Mouse (Mus musculus) forebrain, embryonic 13.5 days (tissue): ENCODE results near the gene Mageb18. TPM values are rescaled to one million over a fixed set of nuclear protein-coding genes. Genes with fewer than 3 reads are reported as not detected.
"Not testable (repeated sequence)": the region's sequence is repeated elsewhere in the genome, so short reads cannot be mapped to it uniquely, and the experiment has no call there.

Source experiments
- ATAC-seq: fragments of 200-750 bp; cut with Nextera tagmentation; 2 replicates; pipeline ENCODE4 v1.8.0; 2017
- H3K27ac ChIP-seq: fragments of 300-500 bp; sonication (generic); 2 replicates; pipeline ENCODE4 v1.5.1; 2015; ENCODE audit warnings: inconsistent platforms, mild to moderate bottlenecking, moderate library complexity
- H3K27me3 ChIP-seq: fragments of 300-500 bp; sonication (generic); 2 replicates; pipeline ENCODE4 v1.6.1; 2015; ENCODE audit warnings: mild to moderate bottlenecking, inconsistent platforms
- H3K36me3 ChIP-seq: fragments of 300-500 bp; sonication (generic); 2 replicates; pipeline ENCODE4 v1.6.1; 2015; ENCODE audit warnings: mild to moderate bottlenecking, inconsistent platforms; ENCODE audit not compliant: poor library complexity, severe bottlenecking
- H3K4me1 ChIP-seq: fragments of 300-500 bp; sonication (generic); 2 replicates; pipeline ENCODE4 v1.6.1; 2015; ENCODE audit warnings: inconsistent platforms
- H3K4me2 ChIP-seq: fragments of 300-500 bp; sonication (generic); 2 replicates; pipeline ENCODE4 v1.6.1; 2015; ENCODE audit warnings: inconsistent platforms, mild to moderate bottlenecking, moderate library complexity
- H3K4me3 ChIP-seq: fragments of 300-500 bp; sonication (generic); 2 replicates; pipeline ENCODE4 v1.5.1; 2015; ENCODE audit warnings: mild to moderate bottlenecking, inconsistent platforms
- H3K9ac ChIP-seq: fragments of 300-500 bp; sonication (generic); 2 replicates; pipeline ENCODE4 v1.6.1; 2015; ENCODE audit warnings: mild to moderate bottlenecking, inconsistent platforms
- H3K9me3 ChIP-seq: fragments of 300-500 bp; sonication (generic); replicated peaks from 2 replicates; pipeline ENCODE4 v1.6.1; 2016; ENCODE audit warnings: inconsistent platforms
- WGBS: fragments of 180-500 bp; shearing (Covaris S2); methylation state at CpG from one replicate; pipeline ENCODE4 v1.1.7; 2015; 5-methylcytosine and 5-hydroxymethylcytosine counted together
- polyA plus RNA-seq: library from polyadenylated mRNA; unstranded; fragments of >200 nt; fragmentation: Nextera tagmentation; extraction: Ambion mirVana; gene quantifications from 2 replicates; pipeline ENCODE4 v1.2.1, GENCODE M21; 2015

The Mageb18 gene
- not detected in 2 replicates for polyA plus RNA-seq

DNA sequence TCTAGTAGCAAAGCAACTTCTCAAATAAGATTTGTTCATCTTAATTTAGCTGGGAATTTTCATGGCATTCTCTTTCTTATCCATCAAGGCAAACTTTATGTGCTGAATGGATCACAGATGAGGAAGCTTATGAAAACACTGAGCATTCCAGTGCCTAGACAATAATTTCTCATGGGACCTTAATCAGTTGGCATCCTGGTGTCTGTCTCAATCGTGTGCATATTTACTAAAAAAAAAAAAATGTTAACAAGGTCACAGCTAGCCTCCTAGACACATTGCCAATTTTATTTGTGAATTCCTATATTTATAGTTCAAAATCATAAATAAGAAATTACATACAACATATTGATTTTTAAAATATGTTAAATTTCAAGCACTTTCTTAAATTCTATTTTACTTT, at the start of gene Mageb18:
Gene Mageb18, minus strand, starts transcription at position 101 of the 400 bp plus-strand sequence.
- ATAC-seq: no peak
- 76% methylated on average over 1 of the region's 1 CpGs for WGBS
- Histone ChIP-seq H3K27me3 (no peaks in the 10 kb centered on the region), H3K9ac (no peak within 1 kb of the TSS), H3K36me3 (no peaks in the 10 kb centered on the region), H3K27ac (no peak within 1 kb of the TSS), H3K4me2 (no peak within 1 kb of the TSS), H3K9me3 (no peaks in the 10 kb centered on the region), H3K4me3 (no peak within 1 kb of the TSS), H3K4me1 (no peaks in the 10 kb centered on the region)

- Histone ChIP-seq H3K36me3 (no peaks in the 10 kb centered on the region), H3K27ac (no peak overlapping the region), H3K4me1 (no peaks in the 10 kb centered on the region), H3K27me3 (no peaks in the 10 kb centered on the region), H3K9me3 (no peaks in the 10 kb centered on the region), H3K9ac (no peak overlapping the region), H3K4me2 (no peak overlapping the region), H3K4me3 (no peak overlapping the region)
- no peak for ATAC-seq
- 85% methylated on average over 3 of the region's 3 CpGs for WGBS
These were observed 13.4 kb upstream of the Mageb18 start for GRCm38 (mm10) chrX:92612788-92613187.

- Histone ChIP-seq H3K9me3 (no peaks in the 10 kb centered on the region), H3K36me3 (no peaks in the 10 kb centered on the region), H3K27me3 (no peaks in the 10 kb centered on the region), H3K4me3 (no peak overlapping the region), H3K4me1 (no peaks in the 10 kb centered on the region), H3K27ac (no peak overlapping the region), H3K9ac (no peak overlapping the region), H3K4me2 (no peak overlapping the region)
- 77% methylated on average over 3 of the region's 3 CpGs for WGBS
- ATAC-seq: no peak
These were observed 11.1 kb upstream of the Mageb18 start for GRCm38 (mm10) chrX:92610466-92610865.

DNA sequence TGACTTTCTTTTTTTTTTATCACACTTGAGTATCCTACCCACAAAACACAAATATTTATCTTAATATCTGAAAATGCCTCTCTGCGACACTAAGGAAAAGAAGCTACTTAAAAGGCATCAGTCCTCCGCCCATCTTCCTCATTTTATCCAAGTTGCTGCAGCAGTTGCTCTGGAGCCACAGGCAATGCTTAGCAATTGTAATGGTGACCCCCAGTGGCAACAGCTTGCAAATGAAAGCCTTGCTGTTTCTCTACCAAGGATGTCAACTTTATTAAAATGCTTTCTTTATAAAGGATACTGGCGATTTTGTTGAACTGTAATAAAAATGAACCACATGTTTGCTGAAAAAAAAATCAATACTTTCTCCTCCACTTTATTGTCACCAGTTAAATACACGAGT, 2.0 kb downstream of the Mageb18 start:
- no peak overlapping the region for H3K27ac ChIP-seq
- ATAC-seq: no peak
- H3K4me3 ChIP-seq: no peak overlapping the region
- no peak overlapping the region for H3K4me2 ChIP-seq
- H3K4me1 ChIP-seq: no peaks in the 10 kb centered on the region
- no peak overlapping the region for H3K9ac ChIP-seq
- WGBS: 35% methylated on average over 4 of the region's 4 CpGs
- H3K36me3 ChIP-seq: no peaks in the 10 kb centered on the region
- H3K9me3 ChIP-seq: no peaks in the 10 kb centered on the region
- no peaks in the 10 kb centered on the region for H3K27me3 ChIP-seq

DNA sequence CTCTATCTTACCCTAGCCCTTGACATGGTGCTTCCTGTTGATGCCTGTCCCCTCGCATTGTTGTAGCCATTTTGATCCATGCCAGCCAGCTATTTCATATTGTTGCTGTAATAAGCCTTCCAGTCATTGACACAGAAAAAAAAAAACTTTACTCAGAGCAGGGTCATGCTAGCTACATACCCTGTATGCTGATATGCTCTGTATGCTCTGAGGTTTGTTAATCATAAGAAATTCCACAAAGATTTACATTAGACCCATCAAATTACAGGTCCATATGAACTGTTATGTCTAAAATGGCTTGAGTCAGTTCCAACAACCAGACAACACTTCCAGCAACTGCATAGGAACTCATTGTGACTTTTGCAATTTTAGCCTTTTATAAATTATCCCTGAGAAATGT, 71.5 kb downstream of the Mageb18 start:
- Histone ChIP-seq H3K4me3 (no peak overlapping the region), H3K9ac (no peak overlapping the region), H3K4me2 (no peak overlapping the region), H3K9me3 (no peaks in the 10 kb centered on the region; the same call in 1 of the 2 replicates), H3K36me3 (no peaks in the 10 kb centered on the region), H3K27ac (no peak overlapping the region), H3K4me1 (no peaks in the 10 kb centered on the region), H3K27me3 (no peaks in the 10 kb centered on the region)
- WGBS: 81% methylated on average over 1 of the region's 1 CpGs
- ATAC-seq: no peak

GRCm38 (mm10) chrX:92498254-92498653, 101.1 kb downstream of the Mageb18 start:
- Histone ChIP-seq H3K27me3 (no peaks in the 10 kb centered on the region), H3K4me1 (no peaks in the 10 kb centered on the region), H3K4me3 (no peak overlapping the region), H3K4me2 (no peak overlapping the region), H3K27ac (no peak overlapping the region), H3K9ac (no peak overlapping the region), H3K36me3 (no peaks in the 10 kb centered on the region), H3K9me3 (no peaks in the 10 kb centered on the region)
- WGBS: 47% methylated on average over 1 of the region's 1 CpGs
- no peak for ATAC-seq

DNA sequence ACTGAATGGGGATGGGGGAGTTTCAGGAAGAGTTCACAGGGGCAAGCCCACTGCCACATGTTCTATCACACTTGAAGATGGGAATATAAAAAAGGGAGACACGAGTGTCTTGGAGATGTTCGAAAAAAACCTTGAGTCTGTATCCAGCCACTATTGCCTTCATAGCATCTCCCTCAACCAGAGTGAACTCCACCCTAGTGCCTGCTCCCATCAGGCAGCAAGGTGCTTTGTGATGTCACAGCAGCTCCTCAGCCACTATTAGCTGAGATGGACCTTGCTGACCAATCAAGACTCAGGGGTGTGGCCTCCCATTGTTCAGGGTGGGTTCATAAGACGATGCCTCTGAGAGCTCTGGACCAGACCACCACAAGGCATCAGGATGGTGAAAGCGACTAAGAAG, 109.7 kb downstream of the Mageb18 start, which contains the start of gene Gm5941:
Gene Gm5941, plus strand, starts transcription at position 301 of the 400 bp plus-strand sequence.
- H3K4me2 ChIP-seq, H3K27ac ChIP-seq, ATAC-seq, H3K36me3 ChIP-seq, H3K9ac ChIP-seq, H3K4me3 ChIP-seq, H3K4me1 ChIP-seq, H3K27me3 ChIP-seq, H3K9me3 ChIP-seq: not testable (repeated sequence)
- WGBS: 94% methylated on average over 4 of the region's 4 CpGs

GRCm38 (mm10) chrX:92464773-92465172, 134.6 kb downstream of the Mageb18 start:
- Histone ChIP-seq H3K36me3 (no peaks in the 10 kb centered on the region), H3K4me3 (no peak overlapping the region), H3K9ac (no peak overlapping the region), H3K27ac (no peak overlapping the region), H3K27me3 (no peaks in the 10 kb centered on the region), H3K9me3 (no peaks in the 10 kb centered on the region), H3K4me2 (no peak overlapping the region), H3K4me1 (no peaks in the 10 kb centered on the region)
- no peak for ATAC-seq
- WGBS: 58% methylated on average over 4 of the region's 4 CpGs

DNA sequence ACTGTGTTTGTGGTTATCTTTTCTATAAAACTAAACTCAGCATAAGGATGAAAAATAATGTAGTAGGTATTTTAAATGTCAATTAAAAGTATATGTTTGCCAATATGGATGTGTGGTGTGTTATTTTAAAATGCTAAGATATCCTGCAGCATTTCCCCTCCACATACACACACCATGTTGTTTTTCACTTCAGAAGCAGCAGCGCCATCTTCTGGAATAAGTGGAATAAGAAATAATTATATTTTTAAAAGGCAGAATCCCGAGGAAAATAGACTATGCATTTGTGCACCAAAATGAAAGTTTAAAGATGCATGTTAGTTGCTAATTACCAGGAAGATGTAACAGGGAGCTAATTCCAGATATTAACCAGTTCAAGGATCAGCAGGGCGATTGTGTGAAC, 138.9 kb downstream of the Mageb18 start:
- H3K36me3 ChIP-seq: no peaks in the 10 kb centered on the region
- 36% methylated on average over 3 of the region's 3 CpGs for WGBS
- no peak overlapping the region for H3K27ac ChIP-seq
- no peak overlapping the region for H3K9ac ChIP-seq
- no peak for ATAC-seq
- no peak overlapping the region for H3K4me2 ChIP-seq
- no peaks in the 10 kb centered on the region for H3K9me3 ChIP-seq
- H3K4me3 ChIP-seq: no peak overlapping the region
- H3K4me1 ChIP-seq: no peaks in the 10 kb centered on the region
- no peaks in the 10 kb centered on the region for H3K27me3 ChIP-seq

DNA sequence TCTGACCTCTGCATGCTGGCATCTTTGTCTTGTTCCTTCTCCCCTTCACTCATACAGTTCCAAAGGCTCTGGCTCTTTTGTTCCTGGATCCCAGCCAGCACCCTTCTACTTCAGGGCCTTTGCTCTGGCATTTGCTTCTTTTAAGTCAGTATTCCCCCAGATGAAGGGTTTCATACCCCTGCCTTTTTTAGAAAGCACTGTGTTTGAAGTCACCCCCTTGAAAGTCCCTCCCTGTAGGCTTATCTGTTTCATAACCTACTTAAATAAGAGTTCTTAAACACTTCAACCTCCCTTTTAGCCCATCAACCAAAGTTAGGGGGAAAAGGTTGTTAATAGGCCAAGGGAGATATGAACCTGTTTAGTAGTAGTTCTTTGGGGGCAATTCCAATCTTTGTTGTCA, 212.0 kb downstream of the Mageb18 start:
- Histone ChIP-seq H3K27me3 (no peaks in the 10 kb centered on the region), H3K4me3 (no peak overlapping the region), H3K9ac (no peak overlapping the region), H3K4me2 (no peak overlapping the region), H3K9me3 (no peaks in the 10 kb centered on the region), H3K4me1 (no peaks in the 10 kb centered on the region), H3K27ac (no peak overlapping the region), H3K36me3 (no peaks in the 10 kb centered on the region)
- no peak for ATAC-seq

- Histone ChIP-seq H3K27me3 (no peaks in the 10 kb centered on the region), H3K4me3 (no peak overlapping the region), H3K36me3 (no peaks in the 10 kb centered on the region), H3K9me3 (no peaks in the 10 kb centered on the region), H3K4me2 (no peak overlapping the region), H3K4me1 (no peaks in the 10 kb centered on the region), H3K9ac (no peak overlapping the region), H3K27ac (no peak overlapping the region)
- no peak for ATAC-seq
- 17% methylated on average over 5 of the region's 5 CpGs for WGBS
These were observed 256.4 kb downstream of the Mageb18 start for GRCm38 (mm10) chrX:92342924-92343323.

DNA sequence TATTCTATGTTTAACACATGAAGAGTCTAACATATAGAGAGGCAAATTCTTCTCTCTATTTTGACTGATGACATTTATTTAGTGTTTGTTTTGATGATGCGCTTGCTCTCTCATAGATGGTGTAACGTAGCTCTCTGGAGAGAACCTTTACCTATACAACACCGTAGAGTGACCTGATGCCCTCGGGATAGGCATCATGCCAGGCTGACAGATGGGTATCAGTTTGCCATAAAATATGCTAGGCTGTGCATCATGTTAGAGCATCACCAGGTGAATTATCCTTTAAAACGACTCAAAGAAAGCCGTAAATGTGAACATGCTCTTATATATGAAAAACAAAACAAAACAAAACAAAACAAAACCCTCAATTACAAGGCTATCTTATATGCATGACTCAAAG, 258.5 kb downstream of the Mageb18 start:
- ATAC-seq: no peak
- Histone ChIP-seq H3K27ac (no peak overlapping the region), H3K36me3 (no peaks in the 10 kb centered on the region), H3K27me3 (no peaks in the 10 kb centered on the region), H3K9me3 (no peaks in the 10 kb centered on the region), H3K9ac (no peak overlapping the region), H3K4me2 (no peak overlapping the region), H3K4me1 (no peaks in the 10 kb centered on the region), H3K4me3 (no peak overlapping the region)
- WGBS: 83% methylated on average over 6 of the region's 6 CpGs

- Histone ChIP-seq H3K4me3 (no peak overlapping the region), H3K27me3 (no peaks in the 10 kb centered on the region), H3K4me2 (no peak overlapping the region), H3K36me3 (no peaks in the 10 kb centered on the region), H3K27ac (no peak overlapping the region), H3K4me1 (no peaks in the 10 kb centered on the region), H3K9ac (no peak overlapping the region), H3K9me3 (no peaks in the 10 kb centered on the region)
- 86% methylated on average over 2 of the region's 2 CpGs for WGBS
- no peak for ATAC-seq
These were observed 259.8 kb downstream of the Mageb18 start for GRCm38 (mm10) chrX:92339551-92339950.
